Mouse (Mus musculus) midbrain, embryonic 10.5 days (tissue): ENCODE results near the gene Msx1. TPM values are rescaled to one million over a fixed set of nuclear protein-coding genes. Genes with fewer than 3 reads are reported as not detected.

ENCODE experiments used
- DNase-seq: peaks from one replicate; pipeline ENCODE4 v3.0.0-alpha.2; 2017; ENCODE audit warnings: low spot score
- H3K27ac ChIP-seq: fragments of 300-500 bp; sonication (generic); replicated peaks from 2 replicates; pipeline ENCODE4 v1.5.1; 2016; ENCODE audit warnings: mild to moderate bottlenecking
- H3K27me3 ChIP-seq: fragments of 300-500 bp; sonication (generic); 2 replicates; pipeline ENCODE4 v1.6.1; 2016; ENCODE audit warnings: low read depth, mild to moderate bottlenecking; ENCODE audit not compliant: poor library complexity, severe bottlenecking
- H3K36me3 ChIP-seq: fragments of 300-500 bp; sonication (generic); 2 replicates; pipeline ENCODE4 v1.6.1; 2016; ENCODE audit warnings: mild to moderate bottlenecking, moderate library complexity
- H3K4me1 ChIP-seq: fragments of 300-500 bp; sonication (generic); 2 replicates; pipeline ENCODE4 v1.6.1; 2016
- H3K4me3 ChIP-seq: fragments of 300-500 bp; sonication (generic); 2 replicates; pipeline ENCODE4 v1.5.1; 2016; ENCODE audit warnings: mild to moderate bottlenecking, moderate library complexity
- H3K9me3 ChIP-seq: fragments of 300-500 bp; sonication (generic); replicated peaks from 2 replicates; pipeline ENCODE4 v1.6.1; 2016; ENCODE audit warnings: mild to moderate bottlenecking
- WGBS: fragments of 180-500 bp; shearing (Covaris S2); methylation state at CpG from one replicate; pipeline ENCODE4 v1.1.7; 2016; 5-methylcytosine and 5-hydroxymethylcytosine counted together
- polyA plus RNA-seq: library from polyadenylated mRNA; unstranded; fragments of >200 nt; fragmentation: Nextera tagmentation; extraction: Ambion mirVana; gene quantifications from 2 replicates; pipeline ENCODE4 v1.2.1, GENCODE M21; 2016

Msx1 gene
- polyA plus RNA-seq, 1 experiment from 2014 or later: 155 TPM

GRCm38 (mm10) chr5:37816907-37817657, 7.3 kb downstream of the Msx1 start:
- DNase-seq: peak; percentile 83
- Histone ChIP-seq H3K27ac (no peak overlapping the region), H3K36me3 (peaks cover 3% of the 10 kb centered on the region; the same call in 1 of the 2 replicates), H3K4me1 (peaks cover 35% of the 10 kb centered on the region), H3K27me3 (peaks cover 96% of the 10 kb centered on the region), H3K4me3 (peak overlapping the region; percentile 40), H3K9me3 (no peaks in the 10 kb centered on the region)
- WGBS: under 1% methylated on average over 42 of the region's 46 CpGs

- Histone ChIP-seq H3K4me1 (peaks cover 28% of the 10 kb centered on the region), H3K36me3 (no peaks in the 10 kb centered on the region), H3K9me3 (no peaks in the 10 kb centered on the region), H3K4me3 (no peak overlapping the region), H3K27ac (no peak overlapping the region), H3K27me3 (peaks cover 85% of the 10 kb centered on the region)
- 88% methylated on average over 4 of the region's 4 CpGs for WGBS
- no peak for DNase-seq
Observed at GRCm38 (mm10) chr5:37815909-37816308, 8.5 kb downstream of the Msx1 start.

GRCm38 (mm10) chr5:37814169-37814568, 10.2 kb downstream of the Msx1 start:
- no peak for DNase-seq
- H3K4me3 ChIP-seq: no peak overlapping the region
- no peaks in the 10 kb centered on the region for H3K9me3 ChIP-seq
- H3K27me3 ChIP-seq: peaks cover 73% of the 10 kb centered on the region
- H3K4me1 ChIP-seq: peaks cover 25% of the 10 kb centered on the region
- H3K27ac ChIP-seq: no peak overlapping the region
- no peaks in the 10 kb centered on the region for H3K36me3 ChIP-seq

GRCm38 (mm10) chr5:37805291-37805690, 19.1 kb downstream of the Msx1 start:
- H3K9me3 ChIP-seq: no peaks in the 10 kb centered on the region
- no peaks in the 10 kb centered on the region for H3K36me3 ChIP-seq
- no peak for DNase-seq
- H3K4me1 ChIP-seq: no peaks in the 10 kb centered on the region
- no peak overlapping the region for H3K4me3 ChIP-seq
- no peak overlapping the region for H3K27ac ChIP-seq
- peaks cover 3% of the 10 kb centered on the region; the same call in 1 of the 2 replicates for H3K27me3 ChIP-seq
- 84% methylated on average over 6 of the region's 6 CpGs for WGBS

GRCm38 (mm10) chr5:37804512-37805118, 19.8 kb downstream of the Msx1 start:
- WGBS: 67% methylated on average over 8 of the region's 8 CpGs
- no peak overlapping the region for H3K4me3 ChIP-seq
- H3K36me3 ChIP-seq: no peaks in the 10 kb centered on the region
- H3K27ac ChIP-seq: no peak overlapping the region
- no peaks in the 10 kb centered on the region for H3K4me1 ChIP-seq
- DNase-seq: no peak
- H3K9me3 ChIP-seq: no peaks in the 10 kb centered on the region
- no peaks in the 10 kb centered on the region; the same call in 1 of the 2 replicates for H3K27me3 ChIP-seq

GRCm38 (mm10) chr5:37797251-37797650, 27.1 kb downstream of the Msx1 start:
- H3K36me3 ChIP-seq: no peaks in the 10 kb centered on the region
- H3K4me1 ChIP-seq: no peaks in the 10 kb centered on the region
- WGBS: 74% methylated on average over 6 of the region's 6 CpGs
- H3K4me3 ChIP-seq: no peak overlapping the region
- H3K9me3 ChIP-seq: no peaks in the 10 kb centered on the region
- DNase-seq: no peak
- H3K27ac ChIP-seq: no peak overlapping the region
- no peaks in the 10 kb centered on the region; the same call in 1 of the 2 replicates for H3K27me3 ChIP-seq

GRCm38 (mm10) chr5:37796751-37797150, 27.6 kb downstream of the Msx1 start:
- 66% methylated on average over 5 of the region's 5 CpGs for WGBS
- DNase-seq: no peak
- Histone ChIP-seq H3K4me3 (no peak overlapping the region), H3K27me3 (no peaks in the 10 kb centered on the region; the same call in 1 of the 2 replicates), H3K9me3 (no peaks in the 10 kb centered on the region), H3K27ac (no peak overlapping the region), H3K36me3 (no peaks in the 10 kb centered on the region), H3K4me1 (no peaks in the 10 kb centered on the region)

GRCm38 (mm10) chr5:37795691-37796090, 28.7 kb downstream of the Msx1 start:
- 92% methylated on average over 6 of the region's 6 CpGs for WGBS
- Histone ChIP-seq H3K27me3 (no peaks in the 10 kb centered on the region), H3K4me1 (no peaks in the 10 kb centered on the region), H3K9me3 (no peaks in the 10 kb centered on the region), H3K4me3 (no peak overlapping the region), H3K36me3 (no peaks in the 10 kb centered on the region), H3K27ac (no peak overlapping the region)
- DNase-seq: no peak

- H3K9me3 ChIP-seq: no peaks in the 10 kb centered on the region
- no peaks in the 10 kb centered on the region for H3K36me3 ChIP-seq
- no peak for DNase-seq
- H3K27ac ChIP-seq: no peak overlapping the region
- no peak overlapping the region for H3K4me3 ChIP-seq
- H3K27me3 ChIP-seq: no peaks in the 10 kb centered on the region
- 60% methylated on average over 5 of the region's 5 CpGs for WGBS
- no peaks in the 10 kb centered on the region for H3K4me1 ChIP-seq
Observed at GRCm38 (mm10) chr5:37792154-37792553, 32.2 kb downstream of the Msx1 start.

- H3K4me1 ChIP-seq: no peaks in the 10 kb centered on the region
- H3K4me3 ChIP-seq: no peak overlapping the region
- no peaks in the 10 kb centered on the region for H3K27me3 ChIP-seq
- no peaks in the 10 kb centered on the region for H3K36me3 ChIP-seq
- no peak overlapping the region for H3K27ac ChIP-seq
- no peaks in the 10 kb centered on the region for H3K9me3 ChIP-seq
- WGBS: 85% methylated on average over 9 of the region's 9 CpGs
- DNase-seq: no peak
Observed at GRCm38 (mm10) chr5:37784847-37785391, 39.5 kb downstream of the Msx1 start.

GRCm38 (mm10) chr5:37783306-37783705, 41.1 kb downstream of the Msx1 start:
- Histone ChIP-seq H3K27me3 (no peaks in the 10 kb centered on the region), H3K4me3 (no peak overlapping the region), H3K9me3 (no peaks in the 10 kb centered on the region), H3K4me1 (no peaks in the 10 kb centered on the region), H3K27ac (no peak overlapping the region), H3K36me3 (no peaks in the 10 kb centered on the region)
- WGBS: 71% methylated on average over 8 of the region's 8 CpGs
- DNase-seq: no peak

- Histone ChIP-seq H3K4me3 (no peak overlapping the region), H3K9me3 (peaks cover 4% of the 10 kb centered on the region; the same call in 1 of the 2 replicates), H3K36me3 (no peaks in the 10 kb centered on the region), H3K27me3 (no peaks in the 10 kb centered on the region), H3K4me1 (no peaks in the 10 kb centered on the region), H3K27ac (no peak overlapping the region)
- 52% methylated on average over 5 of the region's 5 CpGs for WGBS
- DNase-seq: peak; percentile 21
Observed at GRCm38 (mm10) chr5:37775681-37776080, 48.7 kb downstream of the Msx1 start.

- H3K4me3 ChIP-seq: no peak overlapping the region
- peaks cover 4% of the 10 kb centered on the region; the same call in 1 of the 2 replicates for H3K9me3 ChIP-seq
- H3K36me3 ChIP-seq: no peaks in the 10 kb centered on the region
- H3K27me3 ChIP-seq: no peaks in the 10 kb centered on the region
- H3K27ac ChIP-seq: no peak overlapping the region
- DNase-seq: no peak
- H3K4me1 ChIP-seq: peaks cover 3% of the 10 kb centered on the region; the same call in 1 of the 2 replicates
- WGBS: 80% methylated on average over 4 of the region's 4 CpGs
Observed at GRCm38 (mm10) chr5:37774011-37774410, 50.4 kb downstream of the Msx1 start.
